Mouse (Mus musculus) heart, embryonic 16.5 days (tissue): ENCODE measurements at regions not wholly inside any gene's neighbourhood (a gene's known extent, or its start where the extent isn't known, plus 50 kb on each side); places are given as distances from the start of the nearest gene placed in this dataset.
A peak's percentile ranks its signal among the peaks of the same experiment; 100 is the strongest.

Source experiments
- ATAC-seq: fragments of 200-750 bp; cut with Nextera tagmentation; replicated peaks from 2 replicates; pipeline ENCODE4 v1.8.0; 2017; ENCODE audit warnings: moderate number of reproducible peaks; ENCODE audit not compliant: insufficient read depth, low FRiP score; ENCODE audit errors: extremely low read depth
- H3K27ac ChIP-seq: fragments of 300-500 bp; sonication (generic); 2 replicates; pipeline ENCODE4 v1.5.1; 2014; ENCODE audit warnings: mild to moderate bottlenecking, low read length, control low read depth, moderate library complexity
- H3K27me3 ChIP-seq: fragments of 300-500 bp; sonication (generic); 2 replicates; pipeline ENCODE4 v1.6.1; 2014; ENCODE audit warnings: low read length, mixed read lengths; ENCODE audit not compliant: control insufficient read depth, insufficient read depth
- H3K36me3 ChIP-seq: fragments of 300-500 bp; sonication (generic); 2 replicates; pipeline ENCODE4 v1.6.1; 2014; ENCODE audit not compliant: control insufficient read depth, insufficient read depth
- H3K4me1 ChIP-seq: fragments of 300-500 bp; sonication (generic); 2 replicates; pipeline ENCODE4 v1.6.1; 2014; ENCODE audit warnings: low read length, mixed read lengths; ENCODE audit not compliant: control insufficient read depth, insufficient read depth
- H3K4me2 ChIP-seq: fragments of 300-500 bp; sonication (generic); 2 replicates; pipeline ENCODE4 v1.6.1; 2014; ENCODE audit warnings: low read depth, mild to moderate bottlenecking, control low read depth, low read length
- H3K4me3 ChIP-seq: fragments of 300-500 bp; sonication (generic); 2 replicates; pipeline ENCODE4 v1.5.1; 2014; ENCODE audit warnings: mild to moderate bottlenecking, control low read depth, low read length
- H3K9ac ChIP-seq: fragments of 300-500 bp; sonication (generic); 2 replicates; pipeline ENCODE4 v1.6.1; 2014; ENCODE audit warnings: low read length, control low read depth
- H3K9me3 ChIP-seq: fragments of 300-500 bp; sonication (generic); replicated peaks from 2 replicates; pipeline ENCODE4 v1.6.1; 2016; ENCODE audit warnings: low read length; ENCODE audit not compliant: control insufficient read depth
- WGBS: fragments of 180-500 bp; shearing (Covaris S2); extraction: QIAGEN DNeasy Blood & Tissue Kit; methylation state at CpG from one replicate; pipeline ENCODE4 v1.1.7; 2014; 5-methylcytosine and 5-hydroxymethylcytosine counted together

- Histone ChIP-seq H3K9me3 (peaks cover 7% of the 10 kb centered on the region), H3K36me3 (no peaks in the 10 kb centered on the region), H3K27ac (no peak overlapping the region), H3K9ac (no peak overlapping the region), H3K4me2 (no peak overlapping the region), H3K27me3 (peaks cover 36% of the 10 kb centered on the region), H3K4me3 (no peak overlapping the region), H3K4me1 (no peaks in the 10 kb centered on the region)
- ATAC-seq = no peak
- WGBS = 82% methylated on average over 9 of the region's 9 CpGs
Observed at GRCm38 (mm10) chr11:114563172-114563571, 105.2 kb upstream of the Rpl38 start.

- Histone ChIP-seq H3K36me3 (no peaks in the 10 kb centered on the region), H3K9me3 (no peaks in the 10 kb centered on the region), H3K9ac (no peak overlapping the region), H3K4me1 (peaks cover 9% of the 10 kb centered on the region), H3K27ac (peak overlapping the region; percentile 49; the same call in 1 of the 2 replicates), H3K4me2 (peak overlapping the region; percentile 28; the same call in 1 of the 2 replicates), H3K4me3 (no peak overlapping the region), H3K27me3 (peaks cover 5% of the 10 kb centered on the region)
- 52% methylated on average over 5 of the region's 5 CpGs for WGBS
- ATAC-seq = no peak
Observed at GRCm38 (mm10) chr11:114554576-114554975, 113.7 kb upstream of the Rpl38 start.

DNA sequence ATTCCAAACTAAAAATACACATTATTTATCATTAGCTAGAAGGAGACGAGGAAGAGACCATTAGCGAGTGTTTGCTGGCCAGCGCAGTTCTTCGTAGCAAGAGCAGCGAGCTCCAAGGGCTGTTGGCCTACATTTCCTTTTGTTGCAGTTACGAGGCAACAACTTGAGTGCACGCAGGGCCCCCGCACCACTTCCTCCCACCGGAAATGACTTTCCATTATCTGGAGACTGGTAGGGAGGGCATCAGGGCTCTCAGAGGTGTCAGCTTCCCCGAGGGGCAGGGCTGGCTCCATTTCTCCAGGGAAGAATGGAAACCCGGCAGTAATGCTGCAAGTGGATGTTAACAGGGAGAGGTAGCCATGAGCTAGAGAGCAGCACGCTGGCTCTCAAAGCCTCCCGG is 114.3 kb upstream of the Rpl38 start:
- WGBS = 24% methylated on average over 13 of the region's 13 CpGs
- H3K27me3 ChIP-seq = no peaks in the 10 kb centered on the region; the same call in 1 of the 2 replicates
- H3K4me2 ChIP-seq = peak overlapping the region; percentile 28; the same call in 1 of the 2 replicates
- no peaks in the 10 kb centered on the region for H3K36me3 ChIP-seq
- H3K4me3 ChIP-seq = no peak overlapping the region
- peaks cover 9% of the 10 kb centered on the region for H3K4me1 ChIP-seq
- no peak overlapping the region for H3K9ac ChIP-seq
- H3K27ac ChIP-seq = peak overlapping the region; percentile 49
- H3K9me3 ChIP-seq = no peaks in the 10 kb centered on the region
- ATAC-seq = 0 out of 2 replicates have a peak, but pooled peaks have one; percentile 32

GRCm38 (mm10) chr11:114552176-114552575 is 116.1 kb upstream of the Rpl38 start:
- H3K4me3 ChIP-seq = no peak overlapping the region
- no peaks in the 10 kb centered on the region for H3K9me3 ChIP-seq
- 89% methylated on average over 7 of the region's 7 CpGs for WGBS
- H3K36me3 ChIP-seq = no peaks in the 10 kb centered on the region
- H3K4me1 ChIP-seq = peaks cover 9% of the 10 kb centered on the region
- ATAC-seq = no peak
- no peak overlapping the region for H3K9ac ChIP-seq
- no peak overlapping the region for H3K4me2 ChIP-seq
- H3K27me3 ChIP-seq = no peaks in the 10 kb centered on the region
- no peak overlapping the region for H3K27ac ChIP-seq

DNA sequence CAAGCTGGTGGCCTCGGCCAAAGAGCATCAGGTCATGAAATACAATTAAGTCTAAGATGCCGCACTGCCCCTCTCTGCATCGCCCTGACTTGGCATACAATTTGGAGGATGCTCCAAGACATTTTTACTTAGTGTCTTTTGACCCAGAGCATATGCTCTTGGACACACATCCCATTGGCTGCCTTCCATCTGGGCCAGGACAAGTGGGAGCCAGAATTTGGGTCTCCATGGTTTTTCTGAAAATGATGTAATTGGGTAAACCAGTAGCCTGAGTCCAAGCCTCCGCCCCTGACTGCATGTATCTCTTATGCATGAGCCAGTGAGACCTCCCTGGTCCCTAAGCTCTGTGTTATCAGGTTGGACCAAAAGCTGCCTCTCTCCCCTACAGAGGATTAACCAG is 117.1 kb upstream of the Rpl38 start:
- no peak for ATAC-seq

DNA sequence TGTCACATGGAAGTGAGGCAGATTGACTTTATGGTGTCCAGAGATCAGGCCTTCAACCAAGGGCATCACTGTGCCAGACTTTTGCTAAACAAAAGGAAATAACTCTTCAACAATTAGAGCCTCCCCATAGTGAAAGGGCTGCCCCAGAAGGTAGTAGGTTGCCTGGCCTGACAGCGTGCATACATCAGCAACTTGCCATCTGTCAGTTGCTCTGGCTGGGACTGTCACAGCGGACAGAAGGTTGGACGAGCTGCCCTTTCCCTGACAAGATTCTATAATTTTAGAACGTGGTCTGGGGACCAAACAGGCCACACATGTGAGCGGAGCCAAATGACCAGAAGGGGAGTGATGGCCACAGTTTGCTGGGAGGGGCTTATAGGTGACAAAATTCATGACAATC is 119.7 kb upstream of the Rpl38 start:
- no peaks in the 10 kb centered on the region for H3K9me3 ChIP-seq
- 74% methylated on average over 5 of the region's 5 CpGs for WGBS
- no peak for ATAC-seq
- H3K36me3 ChIP-seq = no peaks in the 10 kb centered on the region
- H3K4me2 ChIP-seq = no peak overlapping the region
- no peak overlapping the region for H3K9ac ChIP-seq
- H3K4me3 ChIP-seq = no peak overlapping the region
- H3K27ac ChIP-seq = no peak overlapping the region
- H3K27me3 ChIP-seq = no peaks in the 10 kb centered on the region
- 0 out of 2 replicates have a peak, but pooled peaks cover 3% of the 10 kb centered on the region for H3K4me1 ChIP-seq

More for the DNA sequence above, 117.1 kb upstream of the Rpl38 start:
- WGBS = 89% methylated on average over 4 of the region's 4 CpGs
- Histone ChIP-seq H3K9me3 (no peaks in the 10 kb centered on the region), H3K4me1 (peaks cover 9% of the 10 kb centered on the region), H3K27me3 (no peaks in the 10 kb centered on the region), H3K4me2 (no peak overlapping the region), H3K27ac (no peak overlapping the region), H3K9ac (no peak overlapping the region), H3K4me3 (no peak overlapping the region), H3K36me3 (no peaks in the 10 kb centered on the region)

DNA sequence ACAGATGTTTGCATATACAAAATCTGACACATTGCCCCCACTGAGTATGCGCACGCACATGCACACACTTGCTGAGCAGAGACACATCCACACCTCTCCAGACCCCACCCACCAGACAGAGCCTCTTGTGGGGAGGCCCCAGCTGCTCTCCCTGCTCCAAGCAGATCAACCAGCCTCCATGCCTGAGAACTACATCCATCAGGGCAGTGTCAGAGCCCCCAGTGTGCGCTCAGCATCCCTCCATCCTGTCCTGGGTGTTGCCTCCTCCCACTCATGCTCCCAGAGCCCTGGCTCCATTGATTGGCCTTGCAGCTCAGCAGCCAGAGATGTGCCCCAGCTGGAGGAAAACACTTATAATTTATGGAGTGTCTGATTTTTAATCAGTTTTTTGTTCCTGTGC is 124.1 kb upstream of the Rpl38 start:
- no peak for ATAC-seq
- WGBS = 76% methylated on average over 3 of the region's 3 CpGs
- Histone ChIP-seq H3K4me3 (no peak overlapping the region), H3K27me3 (no peaks in the 10 kb centered on the region), H3K9ac (no peak overlapping the region), H3K27ac (no peak overlapping the region), H3K4me1 (no peaks in the 10 kb centered on the region), H3K9me3 (0 out of 2 replicates have a peak, but pooled peaks cover 4% of the 10 kb centered on the region), H3K4me2 (no peak overlapping the region), H3K36me3 (no peaks in the 10 kb centered on the region)

DNA sequence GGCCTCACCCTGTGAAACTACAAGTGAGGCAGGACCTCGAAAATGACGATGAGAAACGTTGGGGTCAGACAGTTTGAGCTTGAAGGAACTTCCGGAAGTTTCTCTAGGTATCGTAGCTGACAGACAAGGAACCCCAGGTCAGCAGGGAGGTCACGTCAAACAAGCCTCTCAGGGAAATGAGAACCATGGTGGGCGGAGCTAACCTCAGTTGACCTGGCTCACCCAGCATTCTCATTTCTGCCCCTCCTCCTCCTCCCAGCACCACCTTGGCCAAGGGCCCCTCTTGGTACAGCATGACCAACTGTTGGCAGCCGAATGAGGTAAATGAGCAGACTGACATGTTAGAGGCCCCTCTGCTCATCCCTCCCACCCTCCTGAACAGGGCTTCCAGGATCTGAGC is 126.2 kb upstream of the Rpl38 start:
- H3K4me1 ChIP-seq = no peaks in the 10 kb centered on the region
- H3K9me3 ChIP-seq = 0 out of 2 replicates have a peak, but pooled peaks cover 4% of the 10 kb centered on the region
- ATAC-seq = no peak
- H3K36me3 ChIP-seq = no peaks in the 10 kb centered on the region
- no peak overlapping the region for H3K4me3 ChIP-seq
- H3K27ac ChIP-seq = no peak overlapping the region
- no peak overlapping the region for H3K4me2 ChIP-seq
- H3K27me3 ChIP-seq = no peaks in the 10 kb centered on the region; the same call in 1 of the 2 replicates
- H3K9ac ChIP-seq = no peak overlapping the region
- 55% methylated on average over 8 of the region's 8 CpGs for WGBS

DNA sequence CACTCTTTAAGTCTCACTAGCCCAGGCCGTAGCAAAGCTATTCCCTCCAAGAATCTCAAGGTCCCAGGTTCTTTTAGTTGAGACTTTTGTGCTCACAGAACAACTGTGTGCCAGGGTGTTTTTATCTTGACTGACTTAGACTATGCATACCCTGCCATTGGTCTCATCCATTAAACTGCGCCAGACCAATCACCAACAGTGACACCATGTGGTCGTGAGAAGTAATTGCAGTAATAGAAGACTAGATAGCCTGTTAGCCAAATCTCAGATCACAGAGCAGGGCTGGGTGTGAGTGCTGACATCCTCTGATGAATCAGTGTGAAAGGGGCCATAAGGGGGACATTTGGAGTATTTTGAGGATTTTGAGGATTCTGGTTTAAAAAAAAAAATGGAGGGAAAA is 127.8 kb upstream of the Rpl38 start:
- no peak for ATAC-seq
- peaks cover 2% of the 10 kb centered on the region for H3K27me3 ChIP-seq
- no peak overlapping the region for H3K27ac ChIP-seq
- H3K36me3 ChIP-seq = no peaks in the 10 kb centered on the region
- H3K9ac ChIP-seq = no peak overlapping the region
- WGBS = 67% methylated on average over 3 of the region's 3 CpGs
- no peak overlapping the region for H3K4me2 ChIP-seq
- H3K4me3 ChIP-seq = no peak overlapping the region
- no peaks in the 10 kb centered on the region for H3K4me1 ChIP-seq
- H3K9me3 ChIP-seq = peaks cover 4% of the 10 kb centered on the region; the same call in 1 of the 2 replicates
